Mouse (Mus musculus) thymus, postnatal 10 days (tissue): ENCODE results near the gene Olfr316.

ENCODE experiments used
- DNase-seq, 2 experiments: peaks; one replicate each; pipeline ENCODE4 v3.0.0; 2021; ENCODE audit warnings: low spot score in 2 of 2

Olfr316 gene

GRCm38 (mm10) chr11:58804393-58804792 lies 51.9 kb downstream of the Olfr316 start:
- DNase-seq, result no peak
